Mouse (Mus musculus) heart, embryonic 15.5 days (tissue): ENCODE measurements at regions not wholly inside any gene's neighbourhood (a gene's known extent, or its start where the extent isn't known, plus 50 kb on each side); places are given as distances from the start of the nearest gene placed in this dataset.
A peak's percentile ranks its signal among the peaks of the same experiment; 100 is the strongest.

Experiments used
- ATAC-seq: fragments of 200-750 bp; cut with Nextera tagmentation; replicated peaks from 2 replicates; pipeline ENCODE4 v1.8.0; 2017; ENCODE audit warnings: low read depth, moderate TSS enrichment; ENCODE audit not compliant: insufficient number of reproducible peaks, insufficient read depth, low FRiP score
- H3K27ac ChIP-seq: fragments of 300-500 bp; sonication (generic); 2 replicates; pipeline ENCODE4 v1.5.1; 2015; ENCODE audit warnings: mild to moderate bottlenecking, inconsistent platforms
- H3K27me3 ChIP-seq: fragments of 300-500 bp; sonication (generic); 2 replicates; pipeline ENCODE4 v1.6.1; 2015; ENCODE audit warnings: inconsistent platforms
- H3K36me3 ChIP-seq: fragments of 300-500 bp; sonication (generic); 2 replicates; pipeline ENCODE4 v1.6.1; 2015; ENCODE audit warnings: mild to moderate bottlenecking, inconsistent platforms
- H3K4me1 ChIP-seq: fragments of 300-500 bp; sonication (generic); replicated peaks from 2 replicates; pipeline ENCODE4 v1.6.1; 2015; ENCODE audit warnings: inconsistent platforms
- H3K4me2 ChIP-seq: fragments of 300-500 bp; sonication (generic); 2 replicates; pipeline ENCODE4 v1.6.1; 2015; ENCODE audit warnings: inconsistent platforms, mild to moderate bottlenecking, moderate library complexity
- H3K4me3 ChIP-seq: fragments of 300-500 bp; sonication (generic); 2 replicates; pipeline ENCODE4 v1.5.1; 2015; ENCODE audit warnings: mild to moderate bottlenecking, inconsistent platforms
- H3K9ac ChIP-seq: fragments of 300-500 bp; sonication (generic); 2 replicates; pipeline ENCODE4 v1.6.1; 2015; ENCODE audit warnings: mild to moderate bottlenecking, inconsistent platforms
- H3K9me3 ChIP-seq: fragments of 300-500 bp; sonication (generic); replicated peaks from 2 replicates; pipeline ENCODE4 v1.6.1; 2016; ENCODE audit warnings: inconsistent platforms
- WGBS: fragments of 180-500 bp; shearing (Covaris S2); methylation state at CpG from one replicate; pipeline ENCODE4 v1.1.7; 2015; ENCODE audit warnings: mixed read lengths; 5-methylcytosine and 5-hydroxymethylcytosine counted together

DNA sequence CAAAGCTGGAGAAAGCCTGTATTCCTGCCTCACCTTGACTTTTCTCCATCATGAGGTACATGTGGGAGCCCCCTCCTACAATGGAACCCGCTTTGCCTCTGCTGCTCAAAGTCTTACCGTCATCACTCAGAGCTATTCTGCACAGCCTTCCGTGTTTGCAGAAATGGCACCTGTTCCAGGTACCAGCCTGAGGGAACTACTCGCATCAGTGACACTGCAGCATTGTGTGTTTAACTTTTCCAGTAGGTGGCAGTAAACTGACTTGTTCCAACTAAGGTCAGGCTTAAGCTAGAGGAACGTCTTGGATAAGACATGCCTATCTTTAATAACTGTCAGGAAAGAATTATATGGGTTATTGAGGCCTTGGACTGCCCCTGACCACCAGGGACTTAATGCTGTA lies 71.4 kb downstream of the Fam173b start:
- no peak for ATAC-seq
- Histone ChIP-seq H3K9ac (no peak overlapping the region), H3K9me3 (no peaks in the 10 kb centered on the region), H3K4me1 (no peaks in the 10 kb centered on the region), H3K27me3 (no peaks in the 10 kb centered on the region), H3K4me3 (no peak overlapping the region), H3K4me2 (no peak overlapping the region), H3K27ac (no peak overlapping the region), H3K36me3 (no peaks in the 10 kb centered on the region)
- 38% methylated on average over 5 of the region's 5 CpGs for WGBS

GRCm38 (mm10) chr15:31676771-31677191 lies 75.1 kb downstream of the Fam173b start:
- Histone ChIP-seq H3K4me1 (no peaks in the 10 kb centered on the region), H3K27ac (0 out of 2 replicates have a peak overlapping the region, but pooled peaks have one; percentile 38), H3K4me3 (no peak overlapping the region), H3K9ac (no peak overlapping the region), H3K36me3 (no peaks in the 10 kb centered on the region), H3K27me3 (no peaks in the 10 kb centered on the region), H3K4me2 (no peak overlapping the region), H3K9me3 (no peaks in the 10 kb centered on the region)
- no peak for ATAC-seq
- WGBS, result 31% methylated on average over 7 of the region's 7 CpGs

DNA sequence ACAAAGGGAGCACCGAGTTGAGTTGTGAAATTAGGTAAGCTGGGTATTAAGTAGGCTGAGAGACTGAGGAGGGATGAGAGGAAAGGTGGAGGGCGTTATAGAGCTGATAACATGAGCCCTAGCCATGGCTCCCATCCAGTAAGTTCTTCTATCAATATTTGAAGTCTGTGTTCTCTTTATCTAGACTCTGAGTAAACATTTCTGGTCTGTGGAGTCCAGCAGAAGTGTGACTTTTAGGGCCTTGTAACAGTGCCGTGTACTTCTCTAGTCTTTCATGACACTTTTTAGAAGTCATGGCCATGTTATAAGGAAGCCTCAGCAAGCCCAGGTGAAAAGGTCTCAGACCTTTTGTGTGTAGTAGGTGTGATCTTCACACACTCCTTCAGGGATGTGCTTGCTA lies 91.5 kb downstream of the Fam173b start:
- ATAC-seq, result no peak

GRCm38 (mm10) chr15:31694877-31695671 lies 93.4 kb downstream of the Fam173b start:
- Histone ChIP-seq H3K27me3 (no peaks in the 10 kb centered on the region), H3K4me3 (no peak overlapping the region), H3K4me1 (no peaks in the 10 kb centered on the region), H3K27ac (no peak overlapping the region), H3K36me3 (no peaks in the 10 kb centered on the region), H3K9me3 (no peaks in the 10 kb centered on the region), H3K9ac (no peak overlapping the region), H3K4me2 (no peak overlapping the region)
- WGBS, result 70% methylated on average over 8 of the region's 8 CpGs
- ATAC-seq, result no peak

More for the DNA sequence above, 91.5 kb downstream of the Fam173b start:
- no peak overlapping the region for H3K27ac ChIP-seq
- no peaks in the 10 kb centered on the region for H3K36me3 ChIP-seq
- H3K9ac ChIP-seq, result no peak overlapping the region
- WGBS, result 52% methylated on average over 3 of the region's 3 CpGs
- no peaks in the 10 kb centered on the region for H3K4me1 ChIP-seq
- no peaks in the 10 kb centered on the region for H3K27me3 ChIP-seq
- no peak overlapping the region for H3K4me3 ChIP-seq
- H3K4me2 ChIP-seq, result no peak overlapping the region
- H3K9me3 ChIP-seq, result no peaks in the 10 kb centered on the region

DNA sequence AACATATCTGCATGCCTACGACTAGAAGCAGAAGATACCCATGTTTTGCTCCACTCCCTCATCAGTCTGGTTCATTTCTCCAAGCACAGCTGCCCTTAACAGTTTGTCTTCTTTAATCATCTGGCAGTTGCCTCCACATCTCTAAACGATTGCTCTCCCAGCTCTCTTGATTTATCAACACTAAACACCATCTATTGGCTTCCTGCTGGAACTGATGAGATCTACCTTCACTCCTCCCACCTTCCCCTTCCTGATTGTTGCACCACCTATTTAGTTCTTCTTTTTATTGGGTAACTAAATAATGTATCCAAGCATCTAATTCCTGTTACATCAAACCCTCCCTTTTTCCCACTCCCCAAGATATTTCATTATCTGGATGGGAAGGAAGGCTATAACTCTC lies 101.7 kb downstream of the Fam173b start:
- no peak overlapping the region for H3K4me2 ChIP-seq
- H3K9me3 ChIP-seq, result no peaks in the 10 kb centered on the region
- no peak for ATAC-seq
- no peak overlapping the region for H3K27ac ChIP-seq
- no peaks in the 10 kb centered on the region for H3K4me1 ChIP-seq
- H3K9ac ChIP-seq, result no peak overlapping the region
- no peaks in the 10 kb centered on the region for H3K27me3 ChIP-seq
- no peak overlapping the region for H3K4me3 ChIP-seq
- 78% methylated on average over 2 of the region's 2 CpGs for WGBS
- H3K36me3 ChIP-seq, result no peaks in the 10 kb centered on the region

DNA sequence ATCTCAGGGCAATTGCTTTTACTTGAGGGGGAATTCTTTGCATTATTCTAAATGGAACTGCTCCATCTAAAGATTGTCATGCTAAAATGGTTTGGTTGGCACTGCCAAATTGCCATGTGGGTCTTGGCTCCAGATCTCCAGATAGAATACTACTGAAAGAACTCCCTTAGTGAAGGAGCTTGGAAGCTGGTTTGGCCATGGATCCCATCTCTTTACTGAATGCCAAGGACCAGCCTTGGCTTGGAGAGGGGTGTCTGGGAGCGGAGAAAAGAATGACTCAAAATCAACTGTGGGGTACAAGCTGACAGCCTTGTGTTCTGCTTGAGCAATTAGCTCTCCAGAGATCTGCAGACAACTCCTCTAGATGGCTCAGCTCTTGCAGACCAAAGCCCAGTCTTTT lies 105.8 kb downstream of the Fam173b start:
- H3K36me3 ChIP-seq, result no peaks in the 10 kb centered on the region
- H3K27me3 ChIP-seq, result no peaks in the 10 kb centered on the region
- H3K4me3 ChIP-seq, result no peak overlapping the region
- no peaks in the 10 kb centered on the region for H3K4me1 ChIP-seq
- no peak overlapping the region for H3K9ac ChIP-seq
- H3K27ac ChIP-seq, result no peak overlapping the region
- ATAC-seq, result no peak
- no peak overlapping the region for H3K4me2 ChIP-seq
- H3K9me3 ChIP-seq, result no peaks in the 10 kb centered on the region
- 86% methylated on average over 1 of the region's 1 CpGs for WGBS

DNA sequence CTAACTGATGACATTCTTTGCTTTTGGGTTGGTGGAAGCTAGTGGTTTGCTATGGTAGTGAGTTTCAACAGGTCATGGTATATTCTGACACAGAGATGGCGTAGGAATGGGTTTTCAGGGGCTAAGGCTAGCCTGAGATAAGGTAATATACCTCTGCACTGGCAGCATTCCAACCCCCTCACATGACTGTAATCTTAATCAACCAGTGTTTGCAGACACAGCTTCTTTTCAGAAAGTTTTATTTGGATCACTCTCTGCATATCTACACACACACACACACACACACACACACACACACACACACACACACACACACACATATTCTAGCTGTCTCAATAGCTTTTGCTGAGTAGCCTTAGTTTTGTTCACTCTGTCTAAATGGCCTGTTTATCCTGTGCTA lies 119.4 kb downstream of the Fam173b start:
- H3K9ac ChIP-seq, result no peak overlapping the region
- H3K27me3 ChIP-seq, result no peaks in the 10 kb centered on the region
- H3K4me2 ChIP-seq, result no peak overlapping the region
- no peak overlapping the region for H3K4me3 ChIP-seq
- no peaks in the 10 kb centered on the region for H3K36me3 ChIP-seq
- H3K4me1 ChIP-seq, result no peaks in the 10 kb centered on the region
- H3K9me3 ChIP-seq, result no peaks in the 10 kb centered on the region
- 43% methylated on average over 1 of the region's 1 CpGs for WGBS
- no peak overlapping the region for H3K27ac ChIP-seq
- ATAC-seq, result no peak

- H3K9ac ChIP-seq, result no peak overlapping the region
- H3K36me3 ChIP-seq, result no peaks in the 10 kb centered on the region
- no peak overlapping the region for H3K4me3 ChIP-seq
- H3K4me2 ChIP-seq, result no peak overlapping the region
- no peaks in the 10 kb centered on the region for H3K27me3 ChIP-seq
- ATAC-seq, result no peak
- H3K4me1 ChIP-seq, result no peaks in the 10 kb centered on the region
- no peak overlapping the region for H3K27ac ChIP-seq
- H3K9me3 ChIP-seq, result no peaks in the 10 kb centered on the region
- WGBS, result 77% methylated on average over 5 of the region's 5 CpGs
Observed at GRCm38 (mm10) chr15:31722429-31722828, 120.8 kb downstream of the Fam173b start.

DNA sequence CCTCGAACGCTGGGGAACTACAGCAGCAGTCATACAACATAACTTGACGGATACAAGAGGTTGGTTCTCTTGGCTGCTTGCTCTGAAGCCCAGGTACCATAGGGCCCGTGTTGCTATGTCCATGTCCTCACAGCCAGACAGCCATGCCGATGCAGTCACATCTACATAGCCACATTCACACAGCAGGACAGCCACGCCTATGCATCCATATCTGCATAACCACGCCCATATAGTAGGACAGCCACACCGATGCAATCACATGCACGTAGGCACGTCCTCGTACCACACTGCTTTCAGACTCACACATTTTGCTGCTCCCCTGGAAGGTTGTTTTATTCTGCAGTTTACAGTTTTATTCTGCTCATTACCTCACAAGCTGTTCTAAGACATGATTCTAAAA lies 122.6 kb downstream of the Fam173b start:
- Histone ChIP-seq H3K4me2 (no peak overlapping the region), H3K9me3 (no peaks in the 10 kb centered on the region)
- no peak for ATAC-seq

DNA sequence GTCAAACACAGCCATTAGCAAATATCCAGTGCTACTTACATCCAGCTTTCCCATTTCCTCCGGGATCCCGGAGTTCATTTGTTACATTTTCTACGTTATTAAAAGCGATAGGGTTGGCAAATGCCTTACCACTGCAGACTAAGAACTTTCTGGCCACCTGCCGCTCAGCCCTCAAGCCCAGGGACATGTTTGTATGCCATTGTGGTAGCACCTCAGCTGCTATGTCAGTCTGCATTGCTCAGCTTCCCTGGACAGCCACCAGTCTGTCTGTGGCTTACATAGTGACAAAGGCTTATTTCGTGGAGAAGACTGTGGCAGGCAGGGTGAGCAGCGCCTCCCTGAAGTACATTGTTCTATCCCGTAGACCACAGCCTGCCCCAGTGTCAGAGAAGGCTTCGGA lies 127.5 kb downstream of the Fam173b start:
- 82% methylated on average over 9 of the region's 9 CpGs for WGBS
- H3K9ac ChIP-seq, result no peak overlapping the region
- H3K36me3 ChIP-seq, result no peaks in the 10 kb centered on the region
- H3K4me2 ChIP-seq, result no peak overlapping the region
- ATAC-seq, result no peak
- no peak overlapping the region for H3K4me3 ChIP-seq
- H3K9me3 ChIP-seq, result no peaks in the 10 kb centered on the region
- H3K27me3 ChIP-seq, result no peaks in the 10 kb centered on the region
- H3K27ac ChIP-seq, result no peak overlapping the region
- H3K4me1 ChIP-seq, result 0 out of 2 replicates have a peak, but pooled peaks cover 3% of the 10 kb centered on the region

More for the DNA sequence above, 122.6 kb downstream of the Fam173b start:
- Histone ChIP-seq H3K36me3 (no peaks in the 10 kb centered on the region), H3K27me3 (no peaks in the 10 kb centered on the region), H3K4me1 (no peaks in the 10 kb centered on the region), H3K9ac (no peak overlapping the region), H3K4me3 (no peak overlapping the region), H3K27ac (no peak overlapping the region)
- whole genome bisulfite sequencing, result 57% methylated on average over 11 of the region's 11 CpGs

DNA sequence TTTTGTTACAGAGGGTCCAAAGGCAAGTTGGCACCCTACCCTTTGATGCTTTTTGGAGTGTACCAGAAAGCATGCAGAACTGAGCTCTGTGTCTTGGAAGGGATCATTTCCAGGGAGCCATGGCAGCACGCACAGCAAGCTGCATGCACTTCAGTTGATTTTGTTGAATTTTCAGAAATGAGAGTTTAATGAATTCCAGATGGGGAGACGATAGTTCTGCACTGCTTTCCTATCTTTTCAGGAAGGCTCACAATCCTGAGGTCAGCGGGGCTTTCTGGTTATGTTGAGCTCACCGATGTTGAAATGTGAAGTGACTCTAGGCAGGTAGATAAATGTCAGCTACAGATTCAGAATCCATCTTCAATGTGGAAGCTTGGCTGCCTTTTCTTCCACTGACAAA lies 140.0 kb downstream of the Fam173b start:
- Histone ChIP-seq H3K36me3 (no peaks in the 10 kb centered on the region), H3K27me3 (no peaks in the 10 kb centered on the region), H3K9ac (no peak overlapping the region), H3K4me2 (no peak overlapping the region), H3K9me3 (no peaks in the 10 kb centered on the region), H3K27ac (no peak overlapping the region), H3K4me3 (no peak overlapping the region), H3K4me1 (no peaks in the 10 kb centered on the region)
- WGBS, result 72% methylated on average over 4 of the region's 4 CpGs
- no peak for ATAC-seq

DNA sequence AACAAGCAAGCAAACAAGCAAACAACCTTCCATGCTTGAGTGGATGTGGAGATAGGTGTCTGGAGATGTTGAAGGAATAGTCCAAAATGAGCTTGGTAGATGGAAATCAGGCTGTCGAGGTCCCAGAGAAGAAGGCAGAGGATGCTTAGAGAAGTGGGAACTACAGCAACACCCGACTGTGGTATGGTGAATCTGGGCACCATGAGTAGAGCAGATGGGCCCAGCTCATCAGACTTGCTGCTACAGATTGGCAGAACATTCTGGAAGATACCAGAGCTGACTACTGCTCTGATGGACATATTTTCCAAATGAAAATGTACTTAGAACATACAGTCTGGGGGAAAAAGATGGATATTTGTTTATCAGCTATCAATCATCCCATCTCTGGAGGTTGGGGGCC lies 142.9 kb downstream of the Fam173b start:
- no peak for ATAC-seq
- WGBS, result 63% methylated on average over 2 of the region's 2 CpGs
- no peak overlapping the region for H3K4me2 ChIP-seq

More for the DNA sequence above, 142.9 kb downstream of the Fam173b start:
- H3K9me3 ChIP-seq, result no peaks in the 10 kb centered on the region
- H3K27ac ChIP-seq, result no peak overlapping the region
- no peak overlapping the region for H3K4me3 ChIP-seq
- H3K4me1 ChIP-seq, result no peaks in the 10 kb centered on the region
- no peaks in the 10 kb centered on the region for H3K36me3 ChIP-seq
- no peaks in the 10 kb centered on the region for H3K27me3 ChIP-seq
- no peak overlapping the region for H3K9ac ChIP-seq
